Comparison of ENCODE assay signal across 21 mouse cellular contexts in the genomic region with DNA sequence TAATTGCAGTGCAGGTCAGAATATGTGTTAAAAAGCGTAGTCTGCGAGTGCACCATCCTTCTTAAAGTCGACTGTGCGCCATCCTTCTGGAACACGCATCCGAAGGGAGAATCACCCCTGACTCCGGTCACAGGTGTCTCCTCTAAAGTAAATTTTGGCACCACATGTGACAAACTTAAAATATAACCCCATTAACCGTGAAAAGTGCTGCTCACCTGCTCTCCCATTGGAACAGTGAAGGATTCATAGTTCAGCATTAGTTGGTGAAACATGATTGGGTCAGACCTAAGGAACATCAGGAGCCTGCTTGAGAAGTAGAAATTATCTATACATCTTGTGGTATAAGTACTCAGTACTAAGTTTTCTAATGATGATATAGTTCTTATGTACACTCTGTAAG.
DNase-seq lines count a peak whose midpoint lies in the region; TF ChIP-seq lines count a peak whose summit lies in the region.
"Had no signal": no experiment of that assay in that cellular context is flagged by ENCODE, and none has a peak within 500 bp of the region (broad histone marks: within the 10 kb centered on the region; RNA-seq: fewer than 3 reads in every experiment).

No protein-coding gene starts in this region.

- H3K27me3 ChIP-seq in kidney, adult 2 months (replicated peaks; ENCODE audit: control insufficient read depth, insufficient read depth, low read length) = no peaks in the 10 kb centered on the region
- H3K27me3 ChIP-seq: CH12.LX; embryonic facial prominence, embryonic 12.5 days; forebrain, embryonic 13.5 days; forebrain, embryonic 15.5 days; Patski had no signal

- peaks cover 3% of the 10 kb centered on the region; the same call in 1 of the 2 replicates for H3K4me1 ChIP-seq in kidney, adult 2 months (ENCODE audit: control insufficient read depth, insufficient read depth, low read length)
- H3K4me1 ChIP-seq: embryonic facial prominence, embryonic 10.5 days; embryonic facial prominence, embryonic 12.5 days; forebrain, embryonic 13.5 days; forebrain, embryonic 15.5 days had no signal

- H3K27ac ChIP-seq in kidney, adult 2 months (ENCODE audit: insufficient read depth, low read depth, low read length) = no peak overlapping the region
- H3K27ac ChIP-seq: embryonic facial prominence, embryonic 10.5 days; embryonic facial prominence, embryonic 12.5 days; forebrain, embryonic 13.5 days; forebrain, embryonic 15.5 days had no signal

- peak; percentile 5 for DNase-seq in kidney, adult 11 months
- no peak for DNase-seq in kidney, postnatal 14 days
- DNase-seq in kidney, adult 2 months = peak; percentile 59
- DNase-seq in kidney, postnatal 25 days = no peak
- peak; percentile 59 for DNase-seq in kidney, adult 9 months
- no peak for DNase-seq in kidney, postnatal 4 days
- DNase-seq: adrenal gland, adult 8-10 months; adrenal gland, postnatal 14 days; adrenal gland, postnatal 36 days; B cell, adult 2 months; cerebellum, adult 11-12 months; cerebellum, adult 2 months; cerebellum, adult 9-10 months; cerebellum, postnatal 10 days; cerebellum, postnatal 25 days had no signal

- no peak for TF ChIP-seq CTCF in kidney, adult 2 months (conservative IDR thresholded peaks at IDR 0.05; ENCODE audit: insufficient read depth, insufficient read length, low read depth, low read length)

- 54% methylated on average over 8 of the region's 8 CpGs for whole genome bisulfite sequencing in kidney, adult 2 months

- TF ChIP-seq POLR2A in kidney, adult 2 months (IDR thresholded peaks at IDR 0.05; ENCODE audit: low read depth, low read length) = no peak

- no peak overlapping the region for H3K4me3 ChIP-seq in kidney, adult 2 months (ENCODE audit: insufficient read depth, low read depth, low read length)
- H3K4me3 ChIP-seq: embryonic facial prominence, embryonic 10.5 days; embryonic facial prominence, embryonic 12.5 days; forebrain, embryonic 13.5 days; forebrain, embryonic 15.5 days had no signal

- H3K36me3 ChIP-seq in kidney, adult 2 months (ENCODE audit: control insufficient read depth, insufficient read depth, low read length) = no peaks in the 10 kb centered on the region; the same call in 1 of the 2 replicates

Comparison
In these comparisons a context has a peak if more than half of its experiments do, and no peak if none do; other contexts are left out.
1. DNase-seq: peak in kidney, adult 11 months (single experiment), kidney, adult 2 months (single experiment) and kidney, adult 9 months (single experiment); none in kidney, postnatal 14 days (single experiment), kidney, postnatal 25 days (0 of 2) and kidney, postnatal 4 days (0 of 2).